Mouse (Mus musculus) ES-Bruce4 (cell line): ENCODE results near the gene Sox4.

Experiments
- CTCF ChIP-seq: IDR thresholded peaks from one replicate; pipeline ENCODE4 v1.8.1; 2011; ENCODE audit warnings: low read depth, low read length
- EP300 ChIP-seq: IDR thresholded peaks from 2 replicates; pipeline ENCODE4 v1.6.1; 2011; ENCODE audit warnings: low read depth, low read length; ENCODE audit not compliant: insufficient read depth
- POLR2A ChIP-seq: IDR thresholded peaks from one replicate; pipeline ENCODE4 v1.8.1; 2011; ENCODE audit warnings: low read length; ENCODE audit not compliant: insufficient read depth

- TF ChIP-seq CTCF (peak; percentile 44), POLR2A (no peak), EP300 (no peak)
These were observed 6.0 kb upstream of the Sox4 start for GRCm38 (mm10) chr13:28959458-28959978.
